Mouse (Mus musculus) heart, embryonic 11.5 days (tissue): ENCODE results near the gene Cfap100. TPM values are rescaled to one million over a fixed set of nuclear protein-coding genes. Genes with fewer than 3 reads are reported as not detected.

Experiments used
- ATAC-seq: fragments of 200-750 bp; cut with Nextera tagmentation; replicated peaks from 2 replicates; pipeline ENCODE4 v1.8.0; 2017; ENCODE audit warnings: moderate library complexity; ENCODE audit not compliant: insufficient number of reproducible peaks, low FRiP score, low TSS enrichment
- H3K27ac ChIP-seq: fragments of 300-500 bp; sonication (generic); 2 replicates; pipeline ENCODE4 v1.5.1; 2014; ENCODE audit warnings: mild to moderate bottlenecking, low read depth, low read length
- H3K27me3 ChIP-seq: fragments of 300-500 bp; sonication (generic); 2 replicates; pipeline ENCODE4 v1.6.1; 2014; ENCODE audit warnings: mild to moderate bottlenecking, low read length, mixed read lengths; ENCODE audit not compliant: control insufficient read depth, insufficient read depth
- H3K36me3 ChIP-seq: fragments of 300-500 bp; sonication (generic); 2 replicates; pipeline ENCODE4 v1.6.1; 2014; ENCODE audit warnings: mild to moderate bottlenecking, low read length, moderate library complexity, mixed read lengths; ENCODE audit not compliant: control insufficient read depth, insufficient read depth
- H3K4me1 ChIP-seq: fragments of 300-500 bp; sonication (generic); 2 replicates; pipeline ENCODE4 v1.6.1; 2014; ENCODE audit warnings: low read length; ENCODE audit not compliant: control insufficient read depth, insufficient read depth
- H3K4me2 ChIP-seq: fragments of 300-500 bp; sonication (generic); 2 replicates; pipeline ENCODE4 v1.6.1; 2014; ENCODE audit warnings: mild to moderate bottlenecking, moderate library complexity
- H3K4me3 ChIP-seq: fragments of 300-500 bp; sonication (generic); 2 replicates; pipeline ENCODE4 v1.5.1; 2014; ENCODE audit warnings: low read depth, low read length
- H3K9ac ChIP-seq: fragments of 300-500 bp; sonication (generic); 2 replicates; pipeline ENCODE4 v1.6.1; 2014; ENCODE audit warnings: mild to moderate bottlenecking, low read depth, low read length, moderate library complexity
- H3K9me3 ChIP-seq: fragments of 300-500 bp; sonication (generic); replicated peaks from 2 replicates; pipeline ENCODE4 v1.6.1; 2016; ENCODE audit warnings: low read length; ENCODE audit not compliant: control insufficient read depth
- WGBS: fragments of 180-500 bp; shearing (Covaris S2); extraction: QIAGEN DNeasy Blood & Tissue Kit; methylation state at CpG from one replicate; pipeline ENCODE4 v1.1.7; 2014; ENCODE audit not compliant: insufficient replicate concordance; 5-methylcytosine and 5-hydroxymethylcytosine counted together
- polyA plus RNA-seq: library from polyadenylated mRNA; unstranded; fragments of >200 nt; fragmentation: Nextera tagmentation; extraction: Ambion mirVana; gene quantifications from 2 replicates; pipeline ENCODE4 v1.2.1, GENCODE M21; 2014

Cfap100 gene
- polyA plus RNA-seq, result 0.15 TPM in 1 of 2 replicates, not detected in the other

GRCm38 (mm10) chr6:90428380-90428974, at the start of gene Cfap100:
Cfap100 (minus strand) TSS chr6:90428797.
- Histone ChIP-seq H3K27ac (no peak within 1 kb of the TSS), H3K4me1 (peaks cover 6% of the 10 kb centered on the region; the same call in 1 of the 2 replicates), H3K36me3 (no peaks in the 10 kb centered on the region), H3K27me3 (peaks cover 15% of the 10 kb centered on the region), H3K4me3 (peak within 1 kb of the TSS; percentile 45), H3K9me3 (no peaks in the 10 kb centered on the region), H3K4me2 (peak within 1 kb of the TSS; percentile 84), H3K9ac (peak within 1 kb of the TSS; percentile 62)
- WGBS, result 1% methylated on average over 31 of the region's 31 CpGs
- peak; percentile 62; the same call in 1 of the 2 replicates for ATAC-seq

- H3K9me3 ChIP-seq, result 0 out of 2 replicates have a peak, but pooled peaks cover 3% of the 10 kb centered on the region
- H3K4me3 ChIP-seq, result no peak overlapping the region
- no peak for ATAC-seq
- H3K27ac ChIP-seq, result no peak overlapping the region
- no peak overlapping the region for H3K9ac ChIP-seq
- no peaks in the 10 kb centered on the region for H3K27me3 ChIP-seq
- WGBS, result 34% methylated on average over 14 of the region's 14 CpGs
- H3K36me3 ChIP-seq, result no peaks in the 10 kb centered on the region
- peak overlapping the region; percentile 35 for H3K4me2 ChIP-seq
- peaks cover 13% of the 10 kb centered on the region for H3K4me1 ChIP-seq
These were observed 48.4 kb upstream of the Cfap100 start for GRCm38 (mm10) chr6:90476941-90477518.

DNA sequence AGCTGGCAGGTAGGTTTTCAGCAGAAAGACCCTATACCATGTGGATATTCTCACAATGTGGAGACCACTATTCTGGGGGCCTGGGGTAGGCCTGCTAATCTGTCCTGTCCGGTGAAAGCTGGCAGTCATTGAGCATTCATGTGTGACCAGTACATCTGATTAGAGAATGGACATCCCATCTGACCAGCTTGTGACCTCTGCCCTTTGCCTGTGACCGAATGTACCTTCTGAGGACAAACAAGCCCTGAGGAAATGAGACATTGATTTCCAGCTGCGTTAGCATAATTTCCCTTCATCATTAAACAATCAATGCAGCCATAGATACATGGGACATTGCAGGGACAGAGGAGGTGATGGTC, 47.2 kb upstream of the Cfap100 start:
- 81% methylated on average over 3 of the region's 3 CpGs for WGBS
- no peak overlapping the region for H3K27ac ChIP-seq
- peaks cover 15% of the 10 kb centered on the region for H3K4me1 ChIP-seq
- H3K9ac ChIP-seq, result no peak overlapping the region
- H3K36me3 ChIP-seq, result no peaks in the 10 kb centered on the region
- 0 out of 2 replicates have a peak, but pooled peaks cover 3% of the 10 kb centered on the region for H3K9me3 ChIP-seq
- no peak overlapping the region for H3K4me3 ChIP-seq
- H3K27me3 ChIP-seq, result no peaks in the 10 kb centered on the region
- no peak overlapping the region for H3K4me2 ChIP-seq
- ATAC-seq, result no peak

DNA sequence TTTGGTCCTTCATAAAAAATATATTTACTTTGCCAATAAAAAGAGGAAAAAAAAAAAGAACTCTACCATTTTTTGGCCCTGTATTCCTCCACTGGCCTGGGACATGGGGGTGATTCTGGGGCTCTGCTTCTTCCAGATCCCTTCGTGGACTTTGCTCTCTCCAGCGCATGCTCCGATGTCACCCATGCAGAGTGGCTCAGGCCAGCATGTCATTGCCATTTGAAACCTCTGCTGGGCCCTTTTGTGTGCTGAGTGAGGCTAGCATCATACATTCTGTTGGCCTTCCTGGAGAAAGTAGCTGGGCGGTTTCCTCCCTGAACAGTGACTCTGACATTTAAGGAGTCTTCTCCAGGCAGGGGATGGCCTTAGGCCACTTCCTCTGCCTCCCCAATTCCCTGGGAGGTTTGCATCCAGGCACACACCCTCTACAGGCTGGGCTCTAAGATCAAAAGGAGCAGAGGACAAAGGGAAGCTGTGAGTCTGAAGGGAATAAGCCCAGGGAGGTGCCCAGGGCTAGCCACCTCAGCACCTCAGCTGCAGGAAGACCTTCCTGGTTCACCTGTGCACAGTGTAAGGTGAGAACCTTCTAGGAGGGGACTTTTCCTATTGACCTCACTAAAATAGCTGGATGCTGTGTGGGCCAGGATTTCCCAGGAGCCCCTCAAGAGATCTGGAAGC, 46.7 kb upstream of the Cfap100 start:
- no peak overlapping the region for H3K4me3 ChIP-seq
- H3K4me2 ChIP-seq, result no peak overlapping the region
- H3K27me3 ChIP-seq, result no peaks in the 10 kb centered on the region
- peaks cover 17% of the 10 kb centered on the region for H3K4me1 ChIP-seq
- no peaks in the 10 kb centered on the region for H3K36me3 ChIP-seq
- WGBS, result 75% methylated on average over 4 of the region's 4 CpGs
- ATAC-seq, result no peak
- no peak overlapping the region for H3K27ac ChIP-seq
- H3K9me3 ChIP-seq, result 0 out of 2 replicates have a peak, but pooled peaks cover 3% of the 10 kb centered on the region
- no peak overlapping the region for H3K9ac ChIP-seq

DNA sequence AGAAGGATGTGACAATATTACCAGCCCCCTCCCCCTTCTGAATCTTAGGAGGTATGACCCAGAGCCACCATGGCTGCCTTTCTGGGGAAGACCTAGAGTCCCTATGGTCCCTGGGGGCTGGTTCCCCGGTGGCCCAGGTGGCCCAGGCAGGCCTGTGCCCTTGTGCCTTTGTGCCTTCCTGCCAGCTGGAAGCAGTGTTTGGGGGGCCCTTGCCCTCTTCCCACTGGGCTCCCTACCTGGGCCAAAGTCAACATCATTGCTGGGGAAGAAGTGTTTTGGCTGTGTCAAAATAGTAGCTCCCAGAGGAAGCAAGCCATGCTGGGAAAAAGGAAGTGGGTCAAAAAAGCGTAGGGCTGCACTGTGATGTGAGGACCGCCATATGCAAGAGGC, 45.8 kb upstream of the Cfap100 start:
- WGBS, result 85% methylated on average over 3 of the region's 3 CpGs
- Histone ChIP-seq H3K4me2 (no peak overlapping the region), H3K27me3 (no peaks in the 10 kb centered on the region), H3K4me3 (no peak overlapping the region), H3K9ac (no peak overlapping the region), H3K4me1 (peaks cover 17% of the 10 kb centered on the region), H3K9me3 (0 out of 2 replicates have a peak, but pooled peaks cover 3% of the 10 kb centered on the region), H3K36me3 (no peaks in the 10 kb centered on the region), H3K27ac (no peak overlapping the region)
- no peak for ATAC-seq

GRCm38 (mm10) chr6:90473630-90474360, 45.2 kb upstream of the Cfap100 start:
- WGBS, result 91% methylated on average over 24 of the region's 24 CpGs
- Histone ChIP-seq H3K9ac (no peak overlapping the region), H3K9me3 (0 out of 2 replicates have a peak, but pooled peaks cover 3% of the 10 kb centered on the region), H3K36me3 (no peaks in the 10 kb centered on the region), H3K27me3 (no peaks in the 10 kb centered on the region), H3K4me1 (peaks cover 17% of the 10 kb centered on the region), H3K4me3 (no peak overlapping the region), H3K4me2 (no peak overlapping the region), H3K27ac (no peak overlapping the region)
- ATAC-seq, result no peak

DNA sequence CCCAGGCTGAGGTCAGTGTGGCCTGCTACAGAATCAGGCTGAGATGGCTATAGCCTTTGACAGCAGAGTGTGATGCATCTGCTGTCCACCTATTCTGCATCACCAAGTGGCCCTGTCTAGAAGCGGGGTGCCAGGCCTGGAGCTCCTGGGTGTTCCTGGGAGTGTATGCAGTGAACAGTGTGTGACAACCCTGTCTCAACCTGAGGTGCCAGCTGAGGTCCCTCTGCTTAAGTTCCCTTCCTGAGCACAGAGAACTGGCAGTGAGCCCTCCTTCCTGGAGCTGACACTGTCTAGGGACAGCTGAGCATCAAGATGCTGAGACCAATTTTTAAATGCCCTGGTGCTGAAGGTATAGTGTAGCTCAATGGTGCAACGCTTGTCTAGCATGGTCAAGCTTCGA, 44.1 kb upstream of the Cfap100 start:
- no peak overlapping the region for H3K4me3 ChIP-seq
- peaks cover 17% of the 10 kb centered on the region for H3K4me1 ChIP-seq
- H3K4me2 ChIP-seq, result no peak overlapping the region
- no peak overlapping the region for H3K9ac ChIP-seq
- WGBS, result 89% methylated on average over 3 of the region's 3 CpGs
- no peaks in the 10 kb centered on the region for H3K9me3 ChIP-seq
- H3K27ac ChIP-seq, result no peak overlapping the region
- ATAC-seq, result no peak
- H3K27me3 ChIP-seq, result no peaks in the 10 kb centered on the region
- no peaks in the 10 kb centered on the region for H3K36me3 ChIP-seq

- no peak for ATAC-seq
- Histone ChIP-seq H3K4me3 (no peak overlapping the region), H3K36me3 (no peaks in the 10 kb centered on the region), H3K4me1 (peaks cover 13% of the 10 kb centered on the region), H3K9ac (no peak overlapping the region), H3K27ac (no peak overlapping the region), H3K4me2 (no peak overlapping the region), H3K9me3 (no peaks in the 10 kb centered on the region), H3K27me3 (no peaks in the 10 kb centered on the region)
- 54% methylated on average over 4 of the region's 4 CpGs for WGBS
These were observed 43.5 kb upstream of the Cfap100 start for GRCm38 (mm10) chr6:90472079-90472478.
